ENCODE assay signal across 9 mouse cellular contexts in the genomic region with DNA sequence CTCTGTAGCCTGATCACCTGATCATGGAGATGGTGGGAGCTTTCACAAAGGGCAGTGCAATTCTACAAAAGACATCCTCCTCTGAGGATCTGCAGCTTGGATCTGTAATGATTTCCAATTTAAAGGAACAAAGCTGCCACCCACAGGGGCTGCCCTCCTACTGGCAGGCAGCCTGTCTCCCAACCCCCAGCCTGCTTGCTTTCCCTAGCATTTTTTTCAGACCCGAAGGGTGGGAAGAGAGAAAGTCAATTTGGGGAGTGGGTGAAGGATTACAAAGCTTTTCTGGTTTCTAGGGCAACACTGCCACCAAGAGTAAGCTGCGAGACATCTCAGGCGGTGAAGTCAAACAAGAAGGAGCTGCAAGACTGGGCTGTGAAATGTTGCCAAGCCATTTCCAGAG. TPM values are rescaled to one million over a fixed set of nuclear protein-coding genes. Genes with fewer than 3 reads are reported as not detected.
DNase-seq lines count a peak whose midpoint lies in the region; ATAC-seq and TF ChIP-seq lines count a peak whose summit lies in the region.
"Had no signal": no experiment of that assay in that cellular context is flagged by ENCODE, and none has a peak within 500 bp of the region (broad histone marks: within the 10 kb centered on the region; RNA-seq: fewer than 3 reads in every experiment).

No protein-coding gene starts in this region.

- H3K27ac ChIP-seq in lung, embryonic 15.5 days: no peak overlapping the region
- peak overlapping the region; percentile 82 for H3K27ac ChIP-seq in hindbrain, postnatal 0 days
- peak overlapping the region; percentile 73 for H3K27ac ChIP-seq in liver, embryonic 13.5 days

- DNase-seq in lung, adult 18-20 months: no peak
- DNase-seq in embryo, embryonic 11 days: peak; percentile 84
- DNase-seq in hindbrain, postnatal 0 days (ENCODE audit: low spot score): peak; percentile 95
- DNase-seq in liver, embryonic 13.5 days: no peak
- DNase-seq in right cerebral cortex, postnatal 4 days: peak; percentile 72
- DNase-seq in adrenal gland, postnatal 4 days (ENCODE audit: low spot score in 2 of 2): no peak

- H3K4me2 ChIP-seq in lung, embryonic 15.5 days: peak overlapping the region; percentile 22; the same call in 1 of the 2 replicates
- H3K4me2 ChIP-seq in hindbrain, postnatal 0 days (ENCODE audit: low read depth, low read length): no peak overlapping the region
- 0 out of 2 replicates have a peak overlapping the region, but pooled peaks have one; percentile 49 for H3K4me2 ChIP-seq in liver, embryonic 13.5 days

- WGBS in lung, embryonic 15.5 days: 15% methylated on average over 3 of the region's 3 CpGs
- WGBS in hindbrain, postnatal 0 days: 27% methylated on average over 3 of the region's 3 CpGs
- 34% methylated on average over 3 of the region's 3 CpGs for WGBS in liver, embryonic 13.5 days (ENCODE audit: insufficient replicate concordance)

- no peak overlapping the region for H3K4me3 ChIP-seq in lung, embryonic 15.5 days
- no peak overlapping the region for H3K4me3 ChIP-seq in hindbrain, postnatal 0 days (ENCODE audit: low read length)
- H3K4me3 ChIP-seq in liver, embryonic 13.5 days (replicated peaks): no peak overlapping the region
- H3K4me3 ChIP-seq: myocyte had no signal

- no peak overlapping the region for H3K9ac ChIP-seq in lung, embryonic 15.5 days
- H3K9ac ChIP-seq in hindbrain, postnatal 0 days (replicated peaks; ENCODE audit: low read length): no peak overlapping the region
- no peak overlapping the region for H3K9ac ChIP-seq in liver, embryonic 13.5 days

- no peaks in the 10 kb centered on the region for H3K9me3 ChIP-seq in lung, embryonic 15.5 days
- no peaks in the 10 kb centered on the region for H3K9me3 ChIP-seq in hindbrain, postnatal 0 days (ENCODE audit: low read length)
- no peaks in the 10 kb centered on the region for H3K9me3 ChIP-seq in liver, embryonic 13.5 days (replicated peaks)

- peak; percentile 72 for TF ChIP-seq CTCF in hindbrain, postnatal 0 days (IDR thresholded peaks at IDR 0.05; ENCODE audit: low read depth)

- no peak for ATAC-seq in lung, embryonic 15.5 days (ENCODE audit: borderline replicate concordance, extremely low read depth, low FRiP score, low TSS enrichment)
- peak; percentile 75 for ATAC-seq in hindbrain, postnatal 0 days
- no peak for ATAC-seq in liver, embryonic 13.5 days (ENCODE audit: low read depth)
- no peak for ATAC-seq in activated CD4-positive, CD25-positive, alpha-beta regulatory T cell, adult 4 months

- no peaks in the 10 kb centered on the region for H3K36me3 ChIP-seq in lung, embryonic 15.5 days
- H3K36me3 ChIP-seq in hindbrain, postnatal 0 days (ENCODE audit: insufficient read depth, low read length): no peaks in the 10 kb centered on the region
- H3K36me3 ChIP-seq in liver, embryonic 13.5 days: no peaks in the 10 kb centered on the region

- no peaks in the 10 kb centered on the region for H3K27me3 ChIP-seq in lung, embryonic 15.5 days
- H3K27me3 ChIP-seq in hindbrain, postnatal 0 days (ENCODE audit: insufficient read depth, low read length): no peaks in the 10 kb centered on the region
- H3K27me3 ChIP-seq in liver, embryonic 13.5 days: no peaks in the 10 kb centered on the region

- 0 out of 2 replicates have a peak, but pooled peaks cover 6% of the 10 kb centered on the region for H3K4me1 ChIP-seq in lung, embryonic 15.5 days
- H3K4me1 ChIP-seq in hindbrain, postnatal 0 days (ENCODE audit: insufficient read depth, low read length): no peaks in the 10 kb centered on the region
- peaks cover 38% of the 10 kb centered on the region for H3K4me1 ChIP-seq in liver, embryonic 13.5 days (replicated peaks)

RNA-seq across cellular contexts. Expression of a gene that starts 10.7 kb away (rescaled TPM):
- polyA plus RNA-seq in lung, embryonic 15.5 days (2015; fragmentation: Nextera tagmentation; extraction: Ambion mirVana): 0.26 and 0.62 TPM in 2 replicates
- total RNA-seq in hindbrain, postnatal 0 days (2014; rRNA removed): 0.11 and 0.99 TPM in 2 replicates
- 0.11 and 0.16 TPM in 2 replicates for polyA plus RNA-seq in hindbrain, postnatal 0 days (2015; fragmentation: Nextera tagmentation; extraction: Ambion mirVana)
- polyA plus RNA-seq in liver, embryonic 13.5 days (2015; fragmentation: Nextera tagmentation; extraction: Ambion mirVana): 2.4 and 3.4 TPM in 2 replicates
- 10 to 100 TPM; 24.0 to 27.4 TPM for polyA plus RNA-seq in activated CD4-positive, CD25-positive, alpha-beta regulatory T cell, adult 4 months (2017; shearing (Covaris generic))
- total RNA-seq in adrenal gland, postnatal 4 days (2021): 1 to 10 TPM; 3.1 to 3.3 TPM

RNA-seq across cellular contexts. Expression of a gene that starts 26.5 kb away (rescaled TPM):
- polyA plus RNA-seq in lung, embryonic 15.5 days (2015; fragmentation: Nextera tagmentation; extraction: Ambion mirVana): 67.2 and 68.0 TPM in 2 replicates
- 32.3 and 43.9 TPM in 2 replicates for total RNA-seq in hindbrain, postnatal 0 days (2014; rRNA removed)
- polyA plus RNA-seq in hindbrain, postnatal 0 days (2015; fragmentation: Nextera tagmentation; extraction: Ambion mirVana): 34.1 and 35.2 TPM in 2 replicates
- polyA plus RNA-seq in liver, embryonic 13.5 days (2015; fragmentation: Nextera tagmentation; extraction: Ambion mirVana): 40.2 and 47.3 TPM in 2 replicates
- polyA plus RNA-seq in activated CD4-positive, CD25-positive, alpha-beta regulatory T cell, adult 4 months (2017; shearing (Covaris generic)): 10 to 100 TPM; 14.5 to 22.4 TPM
- total RNA-seq in adrenal gland, postnatal 4 days (2021): 10 to 100 TPM; 28.9 to 30.0 TPM

RNA-seq across cellular contexts. Expression of a gene that starts 31.7 kb away (rescaled TPM):
- polyA plus RNA-seq in lung, embryonic 15.5 days (2015; fragmentation: Nextera tagmentation; extraction: Ambion mirVana): 20.9 and 24.2 TPM in 2 replicates
- total RNA-seq in hindbrain, postnatal 0 days (2014; rRNA removed): 377 and 393 TPM in 2 replicates
- polyA plus RNA-seq in hindbrain, postnatal 0 days (2015; fragmentation: Nextera tagmentation; extraction: Ambion mirVana): 53.9 and 55.1 TPM in 2 replicates
- 6.8 and 7.1 TPM in 2 replicates for polyA plus RNA-seq in liver, embryonic 13.5 days (2015; fragmentation: Nextera tagmentation; extraction: Ambion mirVana)
- 10 to 100 TPM; 15.8 to 18.9 TPM for polyA plus RNA-seq in activated CD4-positive, CD25-positive, alpha-beta regulatory T cell, adult 4 months (2017; shearing (Covaris generic))
- total RNA-seq in adrenal gland, postnatal 4 days (2021): 10 to 100 TPM; 68.3 to 76.5 TPM

RNA-seq across cellular contexts. Expression of a gene that starts 44.7 kb away (rescaled TPM):
- 508 and 532 TPM in 2 replicates for polyA plus RNA-seq in lung, embryonic 15.5 days (2015; fragmentation: Nextera tagmentation; extraction: Ambion mirVana)
- total RNA-seq in hindbrain, postnatal 0 days (2014; rRNA removed): 318 and 321 TPM in 2 replicates
- polyA plus RNA-seq in hindbrain, postnatal 0 days (2015; fragmentation: Nextera tagmentation; extraction: Ambion mirVana): 496 and 521 TPM in 2 replicates
- 328 and 361 TPM in 2 replicates for polyA plus RNA-seq in liver, embryonic 13.5 days (2015; fragmentation: Nextera tagmentation; extraction: Ambion mirVana)
- polyA plus RNA-seq in activated CD4-positive, CD25-positive, alpha-beta regulatory T cell, adult 4 months (2017; shearing (Covaris generic)): 100 to 1,000 TPM; 711 to 929 TPM
- total RNA-seq in adrenal gland, postnatal 4 days (2021): 100 to 1,000 TPM; 391 to 494 TPM

Comparison
In these comparisons a context has a peak if more than half of its experiments do, and no peak if none do; other contexts are left out.
1. DNase-seq: peak in embryo, embryonic 11 days (single experiment), hindbrain, postnatal 0 days (single experiment) and right cerebral cortex, postnatal 4 days (single experiment); none in lung, adult 18-20 months (0 of 2), liver, embryonic 13.5 days (single experiment) and adrenal gland, postnatal 4 days (0 of 2).